Mouse (Mus musculus): ENCODE measurements around the gene Akip1. TPM values are rescaled to one million over a fixed set of nuclear protein-coding genes. Genes with fewer than 3 reads are reported as not detected.

Akip1 gene
- polyA plus RNA-seq, 1 experiment from 2014 or later = 18.1 TPM

- WGBS = 92% methylated on average over 7 of the region's 7 CpGs
- no peak for ATAC-seq
- Histone ChIP-seq H3K27ac (no peak overlapping the region), H3K4me2 (no peak overlapping the region), H3K27me3 (no peaks in the 10 kb centered on the region), H3K4me1 (no peaks in the 10 kb centered on the region), H3K36me3 (ENCODE audit: poor library complexity, severe bottlenecking) (peaks cover 43% of the 10 kb centered on the region), H3K9ac (no peak overlapping the region), H3K9me3 (replicated peaks) (no peaks in the 10 kb centered on the region), H3K4me3 (no peak overlapping the region)
Measured at GRCm38 (mm10) chr7:109712198-109712597, 8.7 kb downstream of the Akip1 start.

- no peak for ATAC-seq
- Histone ChIP-seq H3K36me3 (ENCODE audit: poor library complexity, severe bottlenecking) (peaks cover 36% of the 10 kb centered on the region), H3K4me1 (no peaks in the 10 kb centered on the region), H3K4me3 (no peak overlapping the region), H3K9me3 (replicated peaks) (no peaks in the 10 kb centered on the region), H3K27ac (no peak overlapping the region), H3K27me3 (no peaks in the 10 kb centered on the region), H3K4me2 (no peak overlapping the region), H3K9ac (no peak overlapping the region)
- WGBS = 86% methylated on average over 2 of the region's 2 CpGs
Measured at GRCm38 (mm10) chr7:109713434-109713982, 10.0 kb downstream of the Akip1 start.

GRCm38 (mm10) chr7:109719286-109719685 is 15.8 kb downstream of the Akip1 start:
- 65% methylated on average over 9 of the region's 9 CpGs for WGBS

DNA sequence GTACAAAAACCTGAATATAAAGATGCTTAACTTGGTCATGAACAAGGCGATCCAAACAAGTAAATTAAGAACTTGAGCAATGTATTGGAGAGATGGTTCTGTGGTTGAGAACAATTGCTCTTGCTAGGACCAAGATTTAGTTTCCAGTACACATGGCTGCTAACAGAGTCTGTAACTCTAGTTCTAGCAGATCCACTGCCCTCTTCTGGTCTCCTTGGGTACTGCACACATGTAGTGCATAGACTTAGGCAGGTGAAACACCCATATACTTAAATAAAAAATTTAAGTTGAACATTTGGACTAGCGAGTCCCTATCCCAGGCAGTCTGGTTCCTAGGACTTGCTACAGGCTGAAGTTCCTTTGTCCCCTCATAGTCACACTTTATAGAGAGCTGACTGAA is 19.1 kb downstream of the Akip1 start:
- Histone ChIP-seq H3K4me2 (no peak overlapping the region), H3K9ac (no peak overlapping the region), H3K9me3 (replicated peaks) (no peaks in the 10 kb centered on the region), H3K27me3 (no peaks in the 10 kb centered on the region), H3K27ac (no peak overlapping the region), H3K36me3 (ENCODE audit: poor library complexity, severe bottlenecking) (no peaks in the 10 kb centered on the region), H3K4me3 (no peak overlapping the region), H3K4me1 (no peaks in the 10 kb centered on the region)
- 96% methylated on average over 2 of the region's 2 CpGs for WGBS
- ATAC-seq = no peak

More at GRCm38 (mm10) chr7:109719286-109719685, 15.8 kb downstream of the Akip1 start:
- Histone ChIP-seq H3K27me3 (no peaks in the 10 kb centered on the region), H3K9me3 (replicated peaks) (no peaks in the 10 kb centered on the region), H3K4me2 (no peak overlapping the region), H3K4me1 (no peaks in the 10 kb centered on the region), H3K4me3 (no peak overlapping the region), H3K27ac (no peak overlapping the region), H3K9ac (no peak overlapping the region), H3K36me3 (ENCODE audit: poor library complexity, severe bottlenecking) (no peaks in the 10 kb centered on the region)
- ATAC-seq = no peak

DNA sequence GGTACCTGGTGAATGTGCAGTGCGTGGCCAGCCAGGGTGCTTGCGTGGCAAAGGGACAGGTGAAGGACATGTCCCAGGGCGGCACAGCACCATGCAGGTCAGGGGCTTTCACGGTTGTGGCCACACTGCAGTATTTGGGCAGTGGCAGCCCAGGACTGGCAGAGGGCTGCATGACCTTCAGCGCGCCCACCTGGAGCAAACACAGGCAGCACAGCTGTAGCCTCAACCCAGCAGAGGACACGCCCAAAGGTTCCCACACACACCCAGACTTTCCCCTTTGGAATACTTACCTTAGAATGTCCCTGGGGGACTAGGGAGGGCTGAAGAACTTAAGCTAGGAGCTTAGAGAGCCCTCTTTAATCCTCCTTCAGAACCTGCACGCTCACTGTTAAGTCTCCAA is 19.6 kb downstream of the Akip1 start:
- H3K27me3 ChIP-seq = no peaks in the 10 kb centered on the region

DNA sequence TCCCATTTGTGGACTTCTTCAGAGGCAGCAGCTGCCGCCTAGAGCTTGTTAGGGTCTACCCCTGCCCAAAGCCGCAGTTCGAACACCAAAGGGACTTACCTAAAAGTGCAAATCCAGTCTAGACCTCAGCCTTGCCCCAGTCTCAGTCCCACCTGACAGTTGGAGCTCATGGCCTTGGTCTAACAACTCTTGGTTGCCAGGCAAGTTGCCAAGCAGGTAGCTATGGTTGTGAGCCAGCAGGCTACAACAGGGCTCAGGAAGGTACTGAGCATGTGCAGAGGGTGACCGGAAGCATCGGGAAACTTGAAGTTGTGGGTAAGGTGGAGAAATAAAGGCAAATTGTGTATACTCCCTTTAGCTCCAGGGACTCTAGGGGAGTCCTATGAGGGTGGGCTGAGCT is 20.2 kb downstream of the Akip1 start, which contains the start of gene BC051019:
Gene BC051019, minus strand, starts transcription at position 154 of the 400 bp plus-strand sequence.
- WGBS = 90% methylated on average over 5 of the region's 5 CpGs
- ATAC-seq = no peak
- no peak within 1 kb of the TSS for H3K4me2 ChIP-seq
- no peak within 1 kb of the TSS for H3K27ac ChIP-seq
- no peaks in the 10 kb centered on the region for H3K36me3 ChIP-seq (ENCODE audit: poor library complexity, severe bottlenecking)
- no peaks in the 10 kb centered on the region for H3K4me1 ChIP-seq
- no peak within 1 kb of the TSS for H3K4me3 ChIP-seq
- no peak within 1 kb of the TSS for H3K9ac ChIP-seq
- H3K27me3 ChIP-seq = no peaks in the 10 kb centered on the region
- no peaks in the 10 kb centered on the region for H3K9me3 ChIP-seq (replicated peaks)

More for the DNA sequence above, 19.6 kb downstream of the Akip1 start:
- no peak overlapping the region for H3K4me2 ChIP-seq
- no peak overlapping the region for H3K9ac ChIP-seq
- no peaks in the 10 kb centered on the region for H3K36me3 ChIP-seq (ENCODE audit: poor library complexity, severe bottlenecking)
- no peak for ATAC-seq
- no peak overlapping the region for H3K4me3 ChIP-seq
- no peak overlapping the region for H3K27ac ChIP-seq
- no peaks in the 10 kb centered on the region for H3K4me1 ChIP-seq
- H3K9me3 ChIP-seq (replicated peaks) = no peaks in the 10 kb centered on the region
- WGBS = 95% methylated on average over 8 of the region's 8 CpGs

DNA sequence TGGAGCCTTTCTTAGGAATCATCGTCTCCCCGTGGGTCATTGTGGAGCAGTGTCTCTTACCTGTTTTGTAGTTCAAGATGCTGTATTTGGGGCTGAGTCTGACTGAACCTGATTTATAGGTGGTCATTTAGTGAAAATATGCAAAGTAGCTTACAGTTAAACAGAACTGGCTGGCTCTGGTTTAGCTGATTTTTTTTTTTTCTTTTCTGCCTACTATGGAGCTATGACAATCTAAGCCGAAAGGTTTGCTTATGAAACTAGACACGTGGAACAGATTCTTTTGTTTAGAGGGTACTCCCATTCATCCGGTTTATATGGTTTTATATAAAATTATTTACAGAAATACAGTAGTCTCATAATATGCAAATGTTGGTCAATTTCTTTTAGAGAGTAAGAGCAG is 28.1 kb downstream of the Akip1 start, which contains the start of gene Ascl3:
Gene Ascl3, minus strand, starts transcription at position 101 of the 400 bp plus-strand sequence.
- H3K36me3 ChIP-seq (ENCODE audit: poor library complexity, severe bottlenecking) = peaks cover 18% of the 10 kb centered on the region
- no peak for ATAC-seq
- no peaks in the 10 kb centered on the region for H3K4me1 ChIP-seq
- no peaks in the 10 kb centered on the region for H3K27me3 ChIP-seq
- WGBS = 93% methylated on average over 5 of the region's 5 CpGs
- no peak within 1 kb of the TSS for H3K9ac ChIP-seq
- no peak within 1 kb of the TSS for H3K4me2 ChIP-seq
- H3K9me3 ChIP-seq (replicated peaks) = no peaks in the 10 kb centered on the region
- no peak within 1 kb of the TSS for H3K27ac ChIP-seq
- H3K4me3 ChIP-seq = no peak within 1 kb of the TSS

DNA sequence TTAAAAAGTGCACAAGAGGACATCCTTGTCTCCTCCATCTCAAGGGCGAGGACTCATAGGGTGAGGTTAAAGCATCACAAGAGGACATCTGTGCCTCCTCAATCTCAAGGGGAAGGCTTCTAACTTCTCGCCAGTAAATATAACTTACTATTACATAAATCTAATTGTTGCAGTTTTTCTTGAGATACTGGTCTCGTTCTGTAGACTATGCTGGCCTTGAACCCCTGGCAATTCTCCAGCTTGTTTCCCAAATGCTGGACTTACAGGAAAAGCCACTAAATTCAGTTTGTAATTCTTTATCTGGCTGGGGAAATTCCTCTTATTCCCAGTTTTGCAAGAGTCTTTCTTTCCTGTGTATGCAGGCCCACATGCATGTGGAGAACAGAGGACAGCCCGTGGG is 31.3 kb downstream of the Akip1 start:
- no peak for ATAC-seq
- no peak overlapping the region for H3K9ac ChIP-seq
- no peak overlapping the region for H3K4me2 ChIP-seq
- no peaks in the 10 kb centered on the region for H3K4me1 ChIP-seq
- no peaks in the 10 kb centered on the region for H3K27me3 ChIP-seq
- peaks cover 29% of the 10 kb centered on the region for H3K36me3 ChIP-seq (ENCODE audit: poor library complexity, severe bottlenecking)
- no peak overlapping the region for H3K27ac ChIP-seq
- no peak overlapping the region for H3K4me3 ChIP-seq
- no peaks in the 10 kb centered on the region for H3K9me3 ChIP-seq (replicated peaks)
- WGBS = 93% methylated on average over 4 of the region's 4 CpGs

- peaks cover 62% of the 10 kb centered on the region for H3K36me3 ChIP-seq (ENCODE audit: poor library complexity, severe bottlenecking)
- no peak overlapping the region for H3K4me2 ChIP-seq
- H3K9me3 ChIP-seq (replicated peaks) = no peaks in the 10 kb centered on the region
- no peaks in the 10 kb centered on the region for H3K27me3 ChIP-seq
- 94% methylated on average over 5 of the region's 5 CpGs for WGBS
- no peak overlapping the region for H3K4me3 ChIP-seq
- H3K9ac ChIP-seq = no peak overlapping the region
- ATAC-seq = no peak
- H3K4me1 ChIP-seq = no peaks in the 10 kb centered on the region
- no peak overlapping the region for H3K27ac ChIP-seq
Measured at GRCm38 (mm10) chr7:109739822-109740370, 36.4 kb downstream of the Akip1 start.

- peaks cover 61% of the 10 kb centered on the region for H3K36me3 ChIP-seq (ENCODE audit: poor library complexity, severe bottlenecking)
- 88% methylated on average over 1 of the region's 1 CpGs for WGBS
Measured at GRCm38 (mm10) chr7:109741060-109741459, 37.6 kb downstream of the Akip1 start.

DNA sequence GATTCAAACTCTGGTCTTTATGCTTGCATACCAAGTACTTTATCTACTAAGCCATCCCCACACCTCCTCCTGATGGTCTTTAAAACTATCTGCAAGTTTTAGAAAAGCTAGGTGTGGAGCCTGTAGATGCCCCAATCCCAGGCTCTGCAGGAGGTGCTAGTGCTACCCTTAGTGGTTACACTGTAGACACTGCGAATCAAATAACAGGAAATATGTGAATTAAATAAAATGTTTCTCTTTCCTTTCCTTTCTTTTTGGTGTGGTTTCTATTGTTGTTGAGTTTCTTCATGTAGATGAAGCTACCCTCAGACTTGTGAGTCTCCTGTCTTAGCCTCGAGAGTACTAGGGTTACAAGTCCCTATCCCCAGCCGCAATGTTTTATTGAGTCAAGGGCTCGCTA is 38.2 kb downstream of the Akip1 start:
- Histone ChIP-seq H3K4me1 (no peaks in the 10 kb centered on the region), H3K9ac (no peak overlapping the region), H3K27me3 (no peaks in the 10 kb centered on the region), H3K4me3 (no peak overlapping the region), H3K27ac (no peak overlapping the region), H3K4me2 (no peak overlapping the region), H3K9me3 (replicated peaks) (no peaks in the 10 kb centered on the region), H3K36me3 (ENCODE audit: poor library complexity, severe bottlenecking) (peaks cover 59% of the 10 kb centered on the region)
- ATAC-seq = no peak
- 92% methylated on average over 4 of the region's 4 CpGs for WGBS

More at GRCm38 (mm10) chr7:109741060-109741459, 37.6 kb downstream of the Akip1 start:
- no peak overlapping the region for H3K9ac ChIP-seq
- no peaks in the 10 kb centered on the region for H3K9me3 ChIP-seq (replicated peaks)
- no peak overlapping the region for H3K27ac ChIP-seq
- H3K4me3 ChIP-seq = no peak overlapping the region
- no peak overlapping the region for H3K4me2 ChIP-seq
- no peaks in the 10 kb centered on the region for H3K4me1 ChIP-seq
- no peak for ATAC-seq
- H3K27me3 ChIP-seq = no peaks in the 10 kb centered on the region

DNA sequence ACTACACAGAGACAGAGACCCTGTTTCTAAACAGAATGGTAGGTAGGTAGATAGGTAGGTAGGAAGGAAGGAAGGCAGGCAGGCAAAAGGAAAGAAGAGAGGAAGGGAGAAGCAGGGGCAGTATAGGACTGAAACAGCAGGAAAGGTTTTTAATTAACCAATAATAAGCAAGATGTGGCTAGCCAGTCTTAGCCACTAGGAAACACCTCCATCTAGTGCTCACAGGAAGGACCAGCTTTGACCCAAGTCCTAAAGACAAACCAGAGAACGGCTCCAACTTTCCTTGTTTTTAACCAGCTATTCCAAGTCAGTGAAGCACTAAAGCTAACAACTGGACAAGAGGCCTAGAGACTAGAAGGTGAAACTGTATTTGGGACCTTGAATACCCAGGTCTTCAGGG is 44.3 kb downstream of the Akip1 start:
- H3K27me3 ChIP-seq = no peaks in the 10 kb centered on the region
- no peak overlapping the region for H3K4me3 ChIP-seq
- 77% methylated on average over 1 of the region's 1 CpGs for WGBS
- H3K36me3 ChIP-seq (ENCODE audit: poor library complexity, severe bottlenecking) = peaks cover 35% of the 10 kb centered on the region
- H3K4me1 ChIP-seq = peaks cover 12% of the 10 kb centered on the region
- ATAC-seq = no peak
- H3K9ac ChIP-seq = no peak overlapping the region
- no peak overlapping the region for H3K27ac ChIP-seq
- no peaks in the 10 kb centered on the region for H3K9me3 ChIP-seq (replicated peaks)
- no peak overlapping the region for H3K4me2 ChIP-seq

Data from forebrain, embryonic 13.5 days (tissue).